Mouse (Mus musculus): ENCODE measurements around the gene Zcchc24. TPM values are rescaled to one million over a fixed set of nuclear protein-coding genes. Genes with fewer than 3 reads are reported as not detected.

The Zcchc24 gene
- total and polyA plus RNA-seq, 2 experiments from 2014 or later = 13.9 to 34.3 TPM

- no peak overlapping the region for H3K4me3 ChIP-seq (ENCODE audit: low read depth, low read length)
- H3K4me2 ChIP-seq (ENCODE audit: low read depth, low read length, poor library complexity, severe bottlenecking) = no peak overlapping the region
- no peak overlapping the region for H3K9ac ChIP-seq (replicated peaks; ENCODE audit: low read length, poor library complexity, severe bottlenecking)
- TF ChIP-seq CTCF (IDR thresholded peaks at IDR 0.05) = no peak
- H3K27ac ChIP-seq (ENCODE audit: low read depth, low read length) = no peak overlapping the region
- H3K9me3 ChIP-seq (ENCODE audit: low read length) = no peaks in the 10 kb centered on the region
- no peak for ATAC-seq (ENCODE audit: low FRiP score)
- WGBS = 71% methylated on average over 7 of the region's 7 CpGs
- H3K27me3 ChIP-seq (ENCODE audit: insufficient read depth, low read length) = no peaks in the 10 kb centered on the region
- no peaks in the 10 kb centered on the region for H3K4me1 ChIP-seq (ENCODE audit: insufficient read depth, low read length)
- H3K36me3 ChIP-seq (ENCODE audit: insufficient read depth, low read length) = no peaks in the 10 kb centered on the region
- no peak for DNase-seq (ENCODE audit: low spot score)
These were observed 89.2 kb downstream of the Zcchc24 start for GRCm38 (mm10) chr14:25679625-25680024.

GRCm38 (mm10) chr14:25667587-25667986 is 101.3 kb downstream of the Zcchc24 start:
- Histone ChIP-seq H3K36me3 (ENCODE audit: insufficient read depth, low read length) (peaks cover 28% of the 10 kb centered on the region), H3K4me1 (ENCODE audit: insufficient read depth, low read length) (no peaks in the 10 kb centered on the region), H3K27me3 (ENCODE audit: insufficient read depth, low read length) (no peaks in the 10 kb centered on the region), H3K27ac (ENCODE audit: low read depth, low read length) (no peak overlapping the region), H3K9ac (replicated peaks; ENCODE audit: low read length, poor library complexity, severe bottlenecking) (no peak overlapping the region), H3K4me2 (ENCODE audit: low read depth, low read length, poor library complexity, severe bottlenecking) (no peak overlapping the region), H3K4me3 (ENCODE audit: low read depth, low read length) (no peak overlapping the region), H3K9me3 (ENCODE audit: low read length) (no peaks in the 10 kb centered on the region)
- ATAC-seq (ENCODE audit: low FRiP score) = no peak
- no peak for DNase-seq (ENCODE audit: low spot score)
- no peak for TF ChIP-seq CTCF (IDR thresholded peaks at IDR 0.05)
- WGBS = 71% methylated on average over 3 of the region's 3 CpGs

- H3K9ac ChIP-seq (replicated peaks; ENCODE audit: low read length, poor library complexity, severe bottlenecking) = no peak overlapping the region
- H3K27me3 ChIP-seq (ENCODE audit: insufficient read depth, low read length) = no peaks in the 10 kb centered on the region
- H3K4me3 ChIP-seq (ENCODE audit: low read depth, low read length) = no peak overlapping the region
- no peaks in the 10 kb centered on the region for H3K4me1 ChIP-seq (ENCODE audit: insufficient read depth, low read length)
- H3K27ac ChIP-seq (ENCODE audit: low read depth, low read length) = no peak overlapping the region
- TF ChIP-seq CTCF (IDR thresholded peaks at IDR 0.05) = peak; percentile 71
- ATAC-seq (ENCODE audit: low FRiP score) (no peak), DNase-seq (ENCODE audit: low spot score) (peak; percentile 34)
- H3K9me3 ChIP-seq (ENCODE audit: low read length) = no peaks in the 10 kb centered on the region
- H3K4me2 ChIP-seq (ENCODE audit: low read depth, low read length, poor library complexity, severe bottlenecking) = no peak overlapping the region
- H3K36me3 ChIP-seq (ENCODE audit: insufficient read depth, low read length) = peaks cover 35% of the 10 kb centered on the region
- 89% methylated on average over 2 of the region's 2 CpGs for WGBS
These were observed 102.0 kb downstream of the Zcchc24 start for GRCm38 (mm10) chr14:25666668-25667376.

GRCm38 (mm10) chr14:25665314-25665970 is 103.4 kb downstream of the Zcchc24 start:
- H3K4me2 ChIP-seq (ENCODE audit: low read depth, low read length, poor library complexity, severe bottlenecking) = no peak overlapping the region
- ATAC-seq (ENCODE audit: low FRiP score) (no peak), DNase-seq (ENCODE audit: low spot score) (no peak)
- no peak overlapping the region for H3K4me3 ChIP-seq (ENCODE audit: low read depth, low read length)
- H3K36me3 ChIP-seq (ENCODE audit: insufficient read depth, low read length) = peaks cover 48% of the 10 kb centered on the region
- no peak overlapping the region for H3K9ac ChIP-seq (replicated peaks; ENCODE audit: low read length, poor library complexity, severe bottlenecking)
- no peaks in the 10 kb centered on the region for H3K27me3 ChIP-seq (ENCODE audit: insufficient read depth, low read length)
- H3K9me3 ChIP-seq (ENCODE audit: low read length) = no peaks in the 10 kb centered on the region
- H3K27ac ChIP-seq (ENCODE audit: low read depth, low read length) = 0 out of 2 replicates have a peak overlapping the region, but pooled peaks have one; percentile 18
- WGBS = 67% methylated on average over 19 of the region's 19 CpGs
- no peak for TF ChIP-seq CTCF (IDR thresholded peaks at IDR 0.05)
- H3K4me1 ChIP-seq (ENCODE audit: insufficient read depth, low read length) = no peaks in the 10 kb centered on the region

- H3K4me2 ChIP-seq (ENCODE audit: low read depth, low read length, poor library complexity, severe bottlenecking) = no peak overlapping the region
- no peak for DNase-seq (ENCODE audit: low spot score)
- peaks cover 59% of the 10 kb centered on the region for H3K36me3 ChIP-seq (ENCODE audit: insufficient read depth, low read length)
- WGBS = 64% methylated on average over 7 of the region's 7 CpGs
- H3K9me3 ChIP-seq (ENCODE audit: low read length) = no peaks in the 10 kb centered on the region
- H3K27me3 ChIP-seq (ENCODE audit: insufficient read depth, low read length) = no peaks in the 10 kb centered on the region
- no peak for ATAC-seq (ENCODE audit: low FRiP score)
- peak overlapping the region; percentile 44; the same call in 1 of the 2 replicates for H3K27ac ChIP-seq (ENCODE audit: low read depth, low read length)
- H3K9ac ChIP-seq (replicated peaks; ENCODE audit: low read length, poor library complexity, severe bottlenecking) = no peak overlapping the region
- 0 out of 2 replicates have a peak, but pooled peaks have one; percentile 3 for TF ChIP-seq CTCF (IDR thresholded peaks at IDR 0.05)
- H3K4me1 ChIP-seq (ENCODE audit: insufficient read depth, low read length) = no peaks in the 10 kb centered on the region
- H3K4me3 ChIP-seq (ENCODE audit: low read depth, low read length) = no peak overlapping the region
These were observed 104.5 kb downstream of the Zcchc24 start for GRCm38 (mm10) chr14:25664310-25664695.

Measured in midbrain, postnatal 0 days (tissue).